In genomic region chr5:101779376-101779863, GRCm38 (mm10) we compare ENCODE assay signal across 17 mouse cellular contexts. TPM values are rescaled to one million over a fixed set of nuclear protein-coding genes. Genes with fewer than 3 reads are reported as not detected.
"Had no signal": no experiment of that assay in that cellular context is flagged by ENCODE, and none has a peak within 500 bp of the region (broad histone marks: within the 10 kb centered on the region; RNA-seq: fewer than 3 reads in every experiment).

No protein-coding gene starts in this region.

- ATAC-seq: liver, embryonic 12.5 days; lung, postnatal 0 days had no signal

- H3K9me3 ChIP-seq: kidney, embryonic 15.5 days; limb, embryonic 10.5 days; limb, embryonic 13.5 days; liver, embryonic 12.5 days; liver, embryonic 15.5 days had no signal

- DNase-seq: kidney, postnatal 14 days; kidney, postnatal 4 days; layer of hippocampus, adult 9-11 months; liver; lung, adult 18-20 months; lung, postnatal 4 days; midbrain, embryonic 14.5 days; thymus, adult 18-20 months; thymus, postnatal 36 days had no signal

- H3K27ac ChIP-seq: kidney, embryonic 15.5 days; limb, embryonic 10.5 days; limb, embryonic 13.5 days; liver, embryonic 12.5 days; liver, embryonic 15.5 days had no signal

- H3K36me3 ChIP-seq: kidney, embryonic 15.5 days; limb, embryonic 10.5 days; limb, embryonic 13.5 days; liver, embryonic 12.5 days; liver, embryonic 15.5 days had no signal

- H3K4me2 ChIP-seq: kidney, embryonic 15.5 days; limb, embryonic 13.5 days; liver, embryonic 12.5 days; liver, embryonic 15.5 days; midbrain, embryonic 11.5 days had no signal

- H3K27me3 ChIP-seq: kidney, embryonic 15.5 days; limb, embryonic 13.5 days; liver, embryonic 12.5 days had no signal

- H3K4me1 ChIP-seq: kidney, embryonic 15.5 days; limb, embryonic 10.5 days; liver, embryonic 12.5 days; liver, embryonic 15.5 days had no signal

- H3K9ac ChIP-seq: kidney, embryonic 15.5 days; limb, embryonic 13.5 days; liver, embryonic 12.5 days; liver, embryonic 15.5 days had no signal

- H3K4me3 ChIP-seq: kidney, embryonic 15.5 days; limb, embryonic 10.5 days; limb, embryonic 13.5 days; liver, embryonic 12.5 days; liver, embryonic 15.5 days had no signal

RNA-seq across cellular contexts. Expression of gene Cds1, which starts 14.5 kb away (rescaled TPM):
- total RNA-seq: megakaryocyte-erythroid progenitor cell, adult 5-6 weeks had no signal
